Mouse (Mus musculus): Measurements from ENCODE around the gene Fam83f. TPM values are rescaled to one million over a fixed set of nuclear protein-coding genes. Genes with fewer than 3 reads are reported as not detected.

The Fam83f gene
- polyA plus RNA-seq, 1 experiment from 2014 or later, result 2.6 TPM

- peak within 1 kb of the TSS; percentile 92 for H3K27ac ChIP-seq
- H3K9ac ChIP-seq, result peak within 1 kb of the TSS; percentile 86
- H3K9me3 ChIP-seq, result no peaks in the 10 kb centered on the region
- H3K4me2 ChIP-seq (replicated peaks), result peak within 1 kb of the TSS; percentile 78
- no peaks in the 10 kb centered on the region for H3K27me3 ChIP-seq
- H3K4me1 ChIP-seq, result peaks cover 23% of the 10 kb centered on the region
- peak within 1 kb of the TSS; percentile 91 for H3K4me3 ChIP-seq
- no peaks in the 10 kb centered on the region for H3K36me3 ChIP-seq
- peak; percentile 98 for ATAC-seq (ENCODE audit: insufficient number of reproducible peaks, insufficient read depth, low FRiP score, low TSS enrichment)
- WGBS, result under 1% methylated on average over 39 of the region's 39 CpGs
These were observed 39.1 kb downstream of the Fam83f start, which contains the start of gene Tnrc6b for GRCm38 (mm10) chr15:80710608-80711363. Gene Tnrc6b (plus strand): TSS chr15:80711313.

DNA sequence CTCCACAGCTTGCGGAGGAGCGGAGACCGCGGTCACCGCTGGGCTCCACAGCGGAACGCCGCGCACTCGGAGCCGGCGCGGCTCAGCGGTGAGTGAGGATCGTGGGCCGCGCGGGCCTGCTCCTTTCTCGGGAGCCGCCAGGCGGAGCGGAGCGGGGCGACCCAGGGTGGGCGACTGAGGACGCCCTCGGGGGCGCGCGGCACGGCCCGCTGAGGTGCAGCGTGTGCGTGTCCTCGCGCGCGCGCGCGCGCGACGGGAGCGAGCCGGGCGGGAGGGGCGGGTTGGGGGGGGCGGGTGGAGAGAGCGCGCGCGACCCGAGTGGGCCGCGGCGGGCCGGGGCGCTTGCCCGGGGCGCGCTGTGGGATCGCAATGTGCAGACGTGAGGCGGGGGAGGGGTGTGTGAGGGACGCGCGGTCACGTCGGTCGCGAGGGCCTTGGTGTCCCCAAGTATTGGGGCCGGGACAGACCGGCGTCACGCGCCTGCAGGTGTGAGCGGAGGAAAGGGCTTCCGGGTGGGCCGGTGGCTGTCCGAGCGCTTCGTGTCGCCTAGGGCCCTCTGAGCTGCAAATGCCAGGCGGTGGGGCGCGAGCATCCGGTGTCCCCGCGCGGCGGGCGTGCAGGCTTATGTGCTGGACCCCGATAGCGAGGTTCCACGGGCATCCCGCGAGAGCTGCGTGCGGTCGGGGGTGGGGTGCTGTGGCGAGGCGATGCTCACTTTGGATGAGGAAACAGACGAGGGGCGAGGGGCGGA is 39.9 kb downstream of the Fam83f start:
- peak overlapping the region; percentile 78 for H3K4me2 ChIP-seq (replicated peaks)
- peaks cover 16% of the 10 kb centered on the region for H3K4me1 ChIP-seq
- H3K27ac ChIP-seq, result peak overlapping the region; percentile 92
- H3K9ac ChIP-seq, result peak overlapping the region; percentile 86
- H3K9me3 ChIP-seq, result no peaks in the 10 kb centered on the region
- no peaks in the 10 kb centered on the region for H3K36me3 ChIP-seq
- peak overlapping the region; percentile 91 for H3K4me3 ChIP-seq
- ATAC-seq (ENCODE audit: insufficient number of reproducible peaks, insufficient read depth, low FRiP score, low TSS enrichment), result 0 out of 2 replicates have a peak, but pooled peaks have one; percentile 17
- H3K27me3 ChIP-seq, result no peaks in the 10 kb centered on the region
- under 1% methylated on average over 83 of the region's 106 CpGs for WGBS

DNA sequence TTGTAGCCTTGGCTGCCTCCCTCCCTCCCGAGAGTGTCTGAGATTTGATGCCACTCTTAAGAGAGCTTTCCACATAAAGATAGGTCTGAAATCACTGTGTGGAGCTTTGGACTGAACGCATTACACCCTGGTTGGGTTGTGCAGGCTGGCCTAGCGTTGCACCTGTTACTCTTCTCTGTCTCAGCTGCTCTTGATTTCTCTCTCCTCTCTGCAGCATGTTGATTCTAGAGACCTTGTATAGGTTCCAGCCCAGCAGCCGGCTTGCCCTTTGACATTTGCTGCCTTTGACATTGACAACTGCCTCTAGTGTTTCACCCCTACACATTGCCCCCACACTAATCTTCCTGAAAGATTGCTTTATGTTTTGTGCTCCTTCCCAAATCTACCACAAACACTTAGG is 42.7 kb downstream of the Fam83f start:
- no peaks in the 10 kb centered on the region for H3K9me3 ChIP-seq
- no peak overlapping the region for H3K4me2 ChIP-seq (replicated peaks)
- no peak overlapping the region for H3K4me3 ChIP-seq
- no peak overlapping the region for H3K27ac ChIP-seq
- no peak overlapping the region for H3K9ac ChIP-seq
- no peaks in the 10 kb centered on the region for H3K27me3 ChIP-seq
- no peak for ATAC-seq (ENCODE audit: insufficient number of reproducible peaks, insufficient read depth, low FRiP score, low TSS enrichment)
- no peaks in the 10 kb centered on the region for H3K36me3 ChIP-seq
- 0 out of 2 replicates have a peak, but pooled peaks cover 5% of the 10 kb centered on the region for H3K4me1 ChIP-seq
- 73% methylated on average over 4 of the region's 4 CpGs for WGBS

DNA sequence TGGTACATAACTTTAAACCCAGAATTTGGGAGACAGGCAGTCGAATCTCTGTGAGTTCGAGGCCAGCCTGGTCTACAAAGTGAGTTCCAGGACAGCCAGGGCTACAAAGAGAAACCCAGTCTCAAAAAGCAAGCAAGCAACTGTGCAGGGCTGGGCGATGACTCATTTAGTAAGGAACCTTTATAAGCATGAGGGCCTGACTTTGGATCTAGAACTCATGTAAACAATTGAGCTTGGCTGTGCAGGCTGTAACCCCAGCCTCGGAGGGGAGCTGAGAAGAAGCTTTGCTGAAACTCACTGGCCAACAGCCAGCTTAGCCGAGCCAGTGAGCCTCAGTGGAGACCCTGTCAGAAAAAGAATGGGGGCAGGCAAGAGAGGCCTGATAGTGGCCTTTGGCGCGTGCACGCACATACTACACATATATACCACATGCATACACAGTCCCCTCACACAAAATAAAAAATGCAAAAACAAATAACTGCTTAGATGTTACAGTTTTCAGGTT is 45.0 kb downstream of the Fam83f start:
- ATAC-seq (ENCODE audit: insufficient number of reproducible peaks, insufficient read depth, low FRiP score, low TSS enrichment), result no peak

DNA sequence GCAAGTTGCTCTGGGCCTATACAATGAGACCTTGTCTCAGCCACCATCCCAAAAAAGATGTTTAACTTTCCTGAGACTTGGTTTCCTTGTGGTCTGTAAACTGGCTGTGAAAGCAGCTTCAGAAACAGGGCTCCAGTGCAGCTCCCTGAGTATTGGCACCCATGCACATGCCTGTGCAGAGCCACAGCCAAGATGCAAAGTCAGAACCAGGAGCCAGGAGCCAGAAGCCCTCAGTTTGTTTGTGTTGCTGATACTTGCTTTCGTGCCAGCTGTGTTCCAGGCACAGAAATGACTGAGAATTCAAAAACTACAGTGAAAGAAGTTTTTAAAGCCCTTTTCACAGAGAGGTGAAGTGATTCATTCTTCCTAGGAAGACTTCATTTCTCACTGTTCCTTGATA is 45.8 kb downstream of the Fam83f start:
- H3K36me3 ChIP-seq, result no peaks in the 10 kb centered on the region
- H3K9ac ChIP-seq, result no peak overlapping the region
- peaks cover 1% of the 10 kb centered on the region for H3K4me1 ChIP-seq
- no peak for ATAC-seq (ENCODE audit: insufficient number of reproducible peaks, insufficient read depth, low FRiP score, low TSS enrichment)
- H3K27ac ChIP-seq, result no peak overlapping the region
- whole genome bisulfite sequencing, result 54% methylated on average over 1 of the region's 1 CpGs
- no peaks in the 10 kb centered on the region for H3K27me3 ChIP-seq
- no peak overlapping the region for H3K4me2 ChIP-seq (replicated peaks)
- H3K4me3 ChIP-seq, result no peak overlapping the region
- no peaks in the 10 kb centered on the region for H3K9me3 ChIP-seq

More for the DNA sequence above, 45.0 kb downstream of the Fam83f start:
- no peak overlapping the region for H3K4me3 ChIP-seq
- no peak overlapping the region for H3K9ac ChIP-seq
- no peak overlapping the region for H3K27ac ChIP-seq
- H3K4me1 ChIP-seq, result 0 out of 2 replicates have a peak, but pooled peaks cover 5% of the 10 kb centered on the region
- H3K4me2 ChIP-seq (replicated peaks), result no peak overlapping the region
- no peaks in the 10 kb centered on the region for H3K9me3 ChIP-seq
- H3K36me3 ChIP-seq, result no peaks in the 10 kb centered on the region
- 88% methylated on average over 8 of the region's 8 CpGs for WGBS
- H3K27me3 ChIP-seq, result no peaks in the 10 kb centered on the region

DNA sequence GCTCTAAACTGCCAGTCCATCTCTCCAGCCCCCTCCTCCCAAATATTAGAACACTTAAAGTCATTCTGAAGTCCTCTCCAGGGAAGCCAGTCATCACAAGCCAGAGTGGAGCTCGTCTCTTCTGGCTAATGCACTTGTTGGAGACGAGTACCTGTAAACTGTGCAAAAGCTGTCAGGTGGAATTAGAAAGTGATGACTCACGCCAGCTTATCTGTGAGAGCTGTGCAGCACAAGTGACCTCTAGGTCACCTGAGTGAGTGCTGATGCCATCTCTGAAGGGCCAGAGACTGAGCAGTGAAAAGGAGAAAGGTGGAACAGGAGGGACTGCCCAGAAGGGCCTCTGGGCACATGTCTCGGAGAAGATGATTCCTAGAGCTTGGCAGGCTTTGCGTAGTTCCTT is 48.6 kb downstream of the Fam83f start:
- no peaks in the 10 kb centered on the region for H3K27me3 ChIP-seq
- 78% methylated on average over 5 of the region's 5 CpGs for WGBS
- no peak overlapping the region for H3K4me2 ChIP-seq (replicated peaks)
- H3K9me3 ChIP-seq, result no peaks in the 10 kb centered on the region
- no peaks in the 10 kb centered on the region for H3K36me3 ChIP-seq
- peaks cover 6% of the 10 kb centered on the region for H3K4me1 ChIP-seq
- no peak overlapping the region for H3K4me3 ChIP-seq
- H3K27ac ChIP-seq, result no peak overlapping the region
- ATAC-seq (ENCODE audit: insufficient number of reproducible peaks, insufficient read depth, low FRiP score, low TSS enrichment), result no peak
- H3K9ac ChIP-seq, result no peak overlapping the region

- H3K9ac ChIP-seq, result no peak overlapping the region
- 79% methylated on average over 6 of the region's 6 CpGs for WGBS
- H3K4me3 ChIP-seq, result no peak overlapping the region
- no peak overlapping the region for H3K27ac ChIP-seq
- H3K4me2 ChIP-seq (replicated peaks), result no peak overlapping the region
- H3K4me1 ChIP-seq, result peaks cover 6% of the 10 kb centered on the region
- H3K27me3 ChIP-seq, result no peaks in the 10 kb centered on the region
- H3K36me3 ChIP-seq, result no peaks in the 10 kb centered on the region
- no peaks in the 10 kb centered on the region for H3K9me3 ChIP-seq
- ATAC-seq (ENCODE audit: insufficient number of reproducible peaks, insufficient read depth, low FRiP score, low TSS enrichment), result no peak
These were observed 50.2 kb downstream of the Fam83f start for GRCm38 (mm10) chr15:80721861-80722260.

DNA sequence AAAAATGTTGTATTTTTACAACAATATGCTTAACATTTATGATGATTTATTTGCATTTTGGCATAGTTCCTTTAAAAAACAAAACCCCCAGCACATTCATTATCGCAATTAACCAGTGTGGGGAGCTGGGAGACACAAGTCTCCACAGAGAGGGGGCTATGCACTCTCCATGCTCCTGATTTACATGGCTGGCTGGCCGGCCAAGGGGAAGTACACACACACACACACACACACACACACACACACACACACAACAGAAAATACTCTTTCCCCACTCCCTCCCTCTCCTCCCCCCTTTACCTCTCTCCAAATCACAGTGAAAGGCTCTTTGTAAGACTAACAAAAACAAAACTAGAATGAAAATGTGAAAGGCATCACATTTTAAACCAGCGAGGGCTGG is 50.7 kb downstream of the Fam83f start:
- Histone ChIP-seq H3K4me1 (peaks cover 6% of the 10 kb centered on the region), H3K9me3 (no peaks in the 10 kb centered on the region), H3K4me3 (no peak overlapping the region), H3K27me3 (no peaks in the 10 kb centered on the region), H3K36me3 (no peaks in the 10 kb centered on the region), H3K4me2 (replicated peaks) (no peak overlapping the region), H3K27ac (no peak overlapping the region), H3K9ac (no peak overlapping the region)
- no peak for ATAC-seq (ENCODE audit: insufficient number of reproducible peaks, insufficient read depth, low FRiP score, low TSS enrichment)
- 56% methylated on average over 3 of the region's 3 CpGs for WGBS

- no peak overlapping the region for H3K27ac ChIP-seq
- no peaks in the 10 kb centered on the region for H3K36me3 ChIP-seq
- no peaks in the 10 kb centered on the region for H3K27me3 ChIP-seq
- WGBS, result 80% methylated on average over 2 of the region's 2 CpGs
- H3K9ac ChIP-seq, result no peak overlapping the region
- H3K9me3 ChIP-seq, result no peaks in the 10 kb centered on the region
- H3K4me1 ChIP-seq, result peaks cover 10% of the 10 kb centered on the region; the same call in 1 of the 2 replicates
- no peak overlapping the region for H3K4me2 ChIP-seq (replicated peaks)
- ATAC-seq (ENCODE audit: insufficient number of reproducible peaks, insufficient read depth, low FRiP score, low TSS enrichment), result no peak
- H3K4me3 ChIP-seq, result no peak overlapping the region
These were observed 57.8 kb downstream of the Fam83f start for GRCm38 (mm10) chr15:80729477-80729876.

- Histone ChIP-seq H3K4me3 (no peak overlapping the region), H3K4me2 (replicated peaks) (no peak overlapping the region), H3K9me3 (no peaks in the 10 kb centered on the region), H3K36me3 (no peaks in the 10 kb centered on the region), H3K9ac (no peak overlapping the region), H3K4me1 (peaks cover 10% of the 10 kb centered on the region; the same call in 1 of the 2 replicates), H3K27ac (no peak overlapping the region), H3K27me3 (no peaks in the 10 kb centered on the region)
- no peak for ATAC-seq (ENCODE audit: insufficient number of reproducible peaks, insufficient read depth, low FRiP score, low TSS enrichment)
- 88% methylated on average over 1 of the region's 1 CpGs for WGBS
These were observed 59.4 kb downstream of the Fam83f start for GRCm38 (mm10) chr15:80731043-80731442.

DNA sequence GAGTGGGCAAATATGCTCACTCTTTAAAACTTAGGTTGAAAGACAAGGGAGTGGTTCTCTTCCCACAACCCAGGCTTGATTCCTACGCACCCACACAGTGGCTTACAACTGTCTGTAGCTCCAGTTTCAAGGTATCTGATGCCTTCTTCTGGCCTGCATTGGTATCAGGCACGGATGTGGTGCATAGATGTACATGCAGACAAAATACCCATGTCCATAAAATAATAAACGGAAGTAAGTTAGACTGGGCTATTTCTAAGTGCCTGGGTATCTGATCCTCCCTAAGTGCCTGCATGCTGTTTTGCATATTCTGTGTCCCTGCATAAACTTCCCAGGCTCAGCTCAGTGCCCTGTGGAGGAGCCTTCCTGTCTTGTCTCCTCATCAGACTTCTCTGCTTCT is 59.9 kb downstream of the Fam83f start:
- Histone ChIP-seq H3K27ac (no peak overlapping the region), H3K4me1 (peaks cover 10% of the 10 kb centered on the region; the same call in 1 of the 2 replicates), H3K27me3 (no peaks in the 10 kb centered on the region), H3K4me3 (no peak overlapping the region), H3K36me3 (no peaks in the 10 kb centered on the region), H3K9me3 (no peaks in the 10 kb centered on the region), H3K4me2 (replicated peaks) (no peak overlapping the region), H3K9ac (no peak overlapping the region)
- 74% methylated on average over 3 of the region's 3 CpGs for WGBS
- ATAC-seq (ENCODE audit: insufficient number of reproducible peaks, insufficient read depth, low FRiP score, low TSS enrichment), result no peak
